In the genomic region with DNA sequence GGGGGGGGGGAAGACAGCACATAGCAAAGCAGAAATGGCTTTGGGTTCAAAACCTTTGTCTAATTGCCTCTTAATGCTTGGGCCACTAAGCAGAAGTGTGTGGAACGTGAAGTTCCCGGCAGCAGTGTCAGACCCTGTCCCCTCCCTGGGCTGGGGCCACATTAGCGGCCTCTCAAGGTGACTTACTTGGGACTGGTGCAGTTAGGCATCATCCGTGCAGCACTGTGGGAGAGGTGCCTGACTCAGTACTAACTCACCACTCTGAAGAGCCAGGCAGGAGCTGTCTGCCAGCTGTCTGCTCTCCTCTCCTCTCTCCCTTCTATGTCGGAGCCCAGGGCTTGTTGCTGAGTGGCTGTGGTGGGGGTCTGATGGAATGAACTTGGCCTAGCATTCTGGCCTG, we compare ENCODE assay signal across 9 mouse cellular contexts. TPM values are rescaled to one million over a fixed set of nuclear protein-coding genes. Genes with fewer than 3 reads are reported as not detected.
DNase-seq lines count a peak whose midpoint lies in the region; ATAC-seq lines count a peak whose summit lies in the region.
"Had no signal": no experiment of that assay in that cellular context is flagged by ENCODE, and none has a peak within 500 bp of the region (broad histone marks: within the 10 kb centered on the region; RNA-seq: fewer than 3 reads in every experiment).

No protein-coding gene starts in this region.

- H3K27ac ChIP-seq in hindbrain, embryonic 10.5 days: peak overlapping the region; percentile 56
- H3K27ac ChIP-seq in hindbrain, embryonic 11.5 days (ENCODE audit: low read depth, low read length): no peak overlapping the region
- peak overlapping the region; percentile 28; the same call in 1 of the 2 replicates for H3K27ac ChIP-seq in midbrain, embryonic 10.5 days (replicated peaks)
- H3K27ac ChIP-seq in midbrain, embryonic 15.5 days: no peak overlapping the region
- no peak overlapping the region for H3K27ac ChIP-seq in liver, embryonic 16.5 days (ENCODE audit: low read length)

- H3K9me3 ChIP-seq in hindbrain, embryonic 10.5 days: no peaks in the 10 kb centered on the region
- H3K9me3 ChIP-seq in hindbrain, embryonic 11.5 days (ENCODE audit: control insufficient read depth, low read length): no peaks in the 10 kb centered on the region
- H3K9me3 ChIP-seq in midbrain, embryonic 10.5 days (replicated peaks): no peaks in the 10 kb centered on the region
- H3K9me3 ChIP-seq in midbrain, embryonic 15.5 days: no peaks in the 10 kb centered on the region
- H3K9me3 ChIP-seq in liver, embryonic 16.5 days (replicated peaks; ENCODE audit: control insufficient read depth, low read length): no peaks in the 10 kb centered on the region
- H3K9me3 ChIP-seq: liver, embryonic 13.5 days had no signal

- no peak overlapping the region for H3K4me3 ChIP-seq in hindbrain, embryonic 10.5 days
- H3K4me3 ChIP-seq in hindbrain, embryonic 11.5 days (ENCODE audit: low read depth, low read length): no peak overlapping the region
- no peak overlapping the region for H3K4me3 ChIP-seq in midbrain, embryonic 10.5 days
- no peak overlapping the region for H3K4me3 ChIP-seq in midbrain, embryonic 15.5 days
- no peak overlapping the region for H3K4me3 ChIP-seq in liver, embryonic 16.5 days (ENCODE audit: low read depth, low read length)
- H3K4me3 ChIP-seq: liver, embryonic 13.5 days had no signal

- H3K4me1 ChIP-seq in hindbrain, embryonic 10.5 days (replicated peaks): peaks cover 72% of the 10 kb centered on the region
- peaks cover 7% of the 10 kb centered on the region for H3K4me1 ChIP-seq in hindbrain, embryonic 11.5 days (replicated peaks; ENCODE audit: control insufficient read depth, insufficient read depth, low read length)
- peaks cover 65% of the 10 kb centered on the region for H3K4me1 ChIP-seq in midbrain, embryonic 10.5 days
- H3K4me1 ChIP-seq in midbrain, embryonic 15.5 days: peaks cover 60% of the 10 kb centered on the region
- peaks cover 54% of the 10 kb centered on the region for H3K4me1 ChIP-seq in liver, embryonic 16.5 days (ENCODE audit: control insufficient read depth, low read depth, low read length)

- DNase-seq in adrenal gland, postnatal 14 days: peak; percentile 35
- no peak for DNase-seq in adrenal gland, adult 8-10 months
- no peak for DNase-seq in hindbrain, embryonic 10.5 days (ENCODE audit: low spot score)
- DNase-seq in hindbrain, embryonic 11.5 days (ENCODE audit: low spot score): no peak
- DNase-seq in midbrain, embryonic 10.5 days (ENCODE audit: low spot score): no peak
- DNase-seq: liver, embryonic 13.5 days had no signal

- H3K4me2 ChIP-seq in hindbrain, embryonic 11.5 days (replicated peaks; ENCODE audit: low read depth, low read length): no peak overlapping the region
- no peak overlapping the region for H3K4me2 ChIP-seq in midbrain, embryonic 15.5 days
- no peak overlapping the region for H3K4me2 ChIP-seq in liver, embryonic 16.5 days (ENCODE audit: low read depth, low read length)
- H3K4me2 ChIP-seq: liver, embryonic 13.5 days had no signal

- WGBS in hindbrain, embryonic 10.5 days: 83% methylated on average over 5 of the region's 5 CpGs
- 89% methylated on average over 5 of the region's 5 CpGs for WGBS in hindbrain, embryonic 11.5 days
- WGBS in midbrain, embryonic 10.5 days: 89% methylated on average over 5 of the region's 5 CpGs
- WGBS in midbrain, embryonic 15.5 days: 82% methylated on average over 5 of the region's 5 CpGs
- 82% methylated on average over 5 of the region's 5 CpGs for WGBS in liver, embryonic 16.5 days (ENCODE audit: insufficient replicate concordance)

- no peak overlapping the region for H3K9ac ChIP-seq in hindbrain, embryonic 11.5 days (ENCODE audit: low read depth, low read length)
- H3K9ac ChIP-seq in midbrain, embryonic 15.5 days: no peak overlapping the region
- 0 out of 2 replicates have a peak overlapping the region, but pooled peaks have one; percentile 7 for H3K9ac ChIP-seq in liver, embryonic 16.5 days (ENCODE audit: low read depth, low read length)
- H3K9ac ChIP-seq: liver, embryonic 13.5 days had no signal

- H3K27me3 ChIP-seq in hindbrain, embryonic 10.5 days (ENCODE audit: insufficient read depth, poor library complexity, severe bottlenecking): no peaks in the 10 kb centered on the region
- H3K27me3 ChIP-seq in hindbrain, embryonic 11.5 days (ENCODE audit: control insufficient read depth, insufficient read depth, low read length): no peaks in the 10 kb centered on the region
- H3K27me3 ChIP-seq in midbrain, embryonic 10.5 days (ENCODE audit: low read depth, poor library complexity, severe bottlenecking): no peaks in the 10 kb centered on the region
- H3K27me3 ChIP-seq in midbrain, embryonic 15.5 days (replicated peaks): no peaks in the 10 kb centered on the region
- H3K27me3 ChIP-seq in liver, embryonic 16.5 days (ENCODE audit: control insufficient read depth, insufficient read depth, low read depth, low read length): no peaks in the 10 kb centered on the region
- H3K27me3 ChIP-seq: liver, embryonic 13.5 days had no signal

- peaks cover 13% of the 10 kb centered on the region for H3K36me3 ChIP-seq in hindbrain, embryonic 10.5 days
- no peaks in the 10 kb centered on the region for H3K36me3 ChIP-seq in hindbrain, embryonic 11.5 days (ENCODE audit: control insufficient read depth, insufficient read depth, low read length)
- peaks cover 19% of the 10 kb centered on the region for H3K36me3 ChIP-seq in midbrain, embryonic 10.5 days
- H3K36me3 ChIP-seq in midbrain, embryonic 15.5 days (replicated peaks): no peaks in the 10 kb centered on the region
- H3K36me3 ChIP-seq in liver, embryonic 16.5 days (ENCODE audit: control insufficient read depth, insufficient read depth): no peaks in the 10 kb centered on the region

- no peak for ATAC-seq in hindbrain, embryonic 11.5 days (ENCODE audit: low FRiP score)
- no peak for ATAC-seq in midbrain, embryonic 15.5 days (replicated peaks)
- no peak for ATAC-seq in liver, embryonic 16.5 days (ENCODE audit: low read depth)
- ATAC-seq in erythroid progenitor cell, adult 5-6 weeks (replicated peaks; ENCODE audit: low FRiP score, poor library complexity, severe bottlenecking): no peak

RNA-seq across cellular contexts. Expression of gene Anp32a, which starts 6.1 kb away (rescaled TPM):
- total RNA-seq in adrenal gland, postnatal 14 days (2021): 379 and 408 TPM in 2 replicates
- total RNA-seq in adrenal gland, adult 8-10 months (2022): 100 to 1,000 TPM; 271 to 383 (median 310) TPM
- 211 and 251 TPM in 2 replicates for polyA plus RNA-seq in hindbrain, embryonic 10.5 days (2016; fragmentation: Nextera tagmentation; extraction: Ambion mirVana)
- polyA plus RNA-seq in hindbrain, embryonic 11.5 days (2014; fragmentation: Nextera tagmentation; extraction: Ambion mirVana): 220 and 221 TPM in 2 replicates
- 237 and 298 TPM in 2 replicates for polyA plus RNA-seq in midbrain, embryonic 10.5 days (2016; fragmentation: Nextera tagmentation; extraction: Ambion mirVana)
- polyA plus RNA-seq in midbrain, embryonic 15.5 days (2015; fragmentation: Nextera tagmentation; extraction: Ambion mirVana): 103 and 107 TPM in 2 replicates
- 54.2 and 57.5 TPM in 2 replicates for polyA plus RNA-seq in liver, embryonic 16.5 days (2015; fragmentation: Nextera tagmentation; extraction: Ambion mirVana)
- 114 and 141 TPM in 2 replicates for total RNA-seq in erythroid progenitor cell, adult 5-6 weeks (2015; ENCODE audit: low replicate concordance)
- total RNA-seq in erythroid progenitor cell, adult 5-6 weeks (2017; ENCODE audit: low replicate concordance): 101 and 162 TPM in 2 replicates

Comparison
In these comparisons a context has a peak if more than half of its experiments do, and no peak if none do; other contexts are left out.
1. H3K27ac ChIP-seq: peak in hindbrain, embryonic 10.5 days (single experiment) and midbrain, embryonic 10.5 days (single experiment); none in hindbrain, embryonic 11.5 days (single experiment), midbrain, embryonic 15.5 days (single experiment) and liver, embryonic 16.5 days (single experiment).